Comparison of ENCODE assay signal across 1 mouse cellular context in the genomic region with DNA sequence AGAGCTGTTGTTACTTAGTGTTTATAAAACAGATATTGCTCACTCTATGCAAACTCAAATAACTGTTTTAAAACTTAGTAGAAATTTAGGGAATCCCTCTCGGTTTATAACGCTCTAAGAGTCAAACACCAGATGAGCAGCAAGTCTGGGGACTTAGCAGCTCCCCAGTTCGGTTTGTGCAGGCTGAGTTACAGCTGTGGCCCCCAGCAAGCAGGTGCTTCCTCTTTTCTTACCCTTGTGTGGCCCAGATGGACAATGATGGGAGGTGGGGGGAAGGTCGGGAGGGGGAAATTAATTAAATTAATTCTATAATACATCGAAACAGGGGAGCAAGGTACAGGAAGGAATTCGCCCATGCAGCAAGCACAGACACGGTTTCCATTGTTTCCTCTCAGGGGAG.
A peak's percentile ranks its signal among the peaks of the same experiment; 100 is the strongest.
TF ChIP-seq lines count a peak whose summit lies in the region.

No protein-coding gene starts in this region.

TF ChIP-seq in CH12.LX, 34 proteins besides CTCF, POLR2A, EP300 and RAD21:
- TF ChIP-seq SMC3 (IDR thresholded peaks at IDR 0.05; ENCODE audit: low read depth, low read length) (no peak), RCOR1 (conservative IDR thresholded peaks at IDR 0.05; ENCODE audit: low read depth, low read length) (no peak), JUN (IDR thresholded peaks at IDR 0.05; ENCODE audit: insufficient read depth, low read depth, low read length) (no peak), TCF12 (IDR thresholded peaks at IDR 0.05; ENCODE audit: low read depth, low read length) (peak; percentile 58; the same call in 1 of the 2 replicates), CHD1 (IDR thresholded peaks at IDR 0.05; ENCODE audit: low read depth, low read length) (no peak), POLR2AphosphoS2 (IDR thresholded peaks at IDR 0.05; ENCODE audit: low read depth, low read length) (no peak), KAT2A (IDR thresholded peaks at IDR 0.05; ENCODE audit: insufficient replicate concordance, low read length) (no peak), SIN3A (IDR thresholded peaks at IDR 0.05; ENCODE audit: low read length) (no peak), ETS1 (conservative IDR thresholded peaks at IDR 0.05; ENCODE audit: low read depth, low read length) (peak; percentile 21; the same call in 1 of the 2 replicates), TBP (conservative IDR thresholded peaks at IDR 0.05; ENCODE audit: low read depth, low read length) (no peak), ZC3H11A (IDR thresholded peaks at IDR 0.05; ENCODE audit: low read depth, low read length) (no peak), NELFE (IDR thresholded peaks at IDR 0.05; ENCODE audit: low read depth, low read length) (no peak), UBTF (IDR thresholded peaks at IDR 0.05; ENCODE audit: low read depth, low read length) (no peak), E2F4 (IDR thresholded peaks at IDR 0.05; ENCODE audit: insufficient replicate concordance, low read depth, low read length) (no peak), ELF1 (IDR thresholded peaks at IDR 0.05; ENCODE audit: low read depth, low read length) (no peak), MYC (IDR thresholded peaks at IDR 0.05; ENCODE audit: low read depth, low read length) (no peak), NRF1 (IDR thresholded peaks at IDR 0.05; ENCODE audit: low read depth, low read length) (no peak), USF1 (IDR thresholded peaks at IDR 0.05; ENCODE audit: low read depth, low read length) (no peak)
